Mouse (Mus musculus) midbrain, embryonic 11.5 days (tissue): ENCODE data around the gene Spo11. TPM values are rescaled to one million over a fixed set of nuclear protein-coding genes. Genes with fewer than 3 reads are reported as not detected.

Experiments used
- ATAC-seq: fragments of 200-750 bp; cut with Nextera tagmentation; 2 replicates; pipeline ENCODE4 v1.8.0; 2017; ENCODE audit warnings: moderate TSS enrichment, moderate library complexity; ENCODE audit not compliant: low FRiP score
- DNase-seq: peaks from one replicate; pipeline ENCODE4 v3.0.0; 2015; ENCODE audit warnings: low spot score; ENCODE audit errors: missing footprints
- H3K27ac ChIP-seq: fragments of 300-500 bp; sonication (generic); 2 replicates; pipeline ENCODE4 v1.5.1; 2014; ENCODE audit warnings: low read depth, low read length
- H3K27me3 ChIP-seq: fragments of 300-500 bp; sonication (generic); 2 replicates; pipeline ENCODE4 v1.6.1; 2014; ENCODE audit warnings: mild to moderate bottlenecking, low read length, moderate library complexity, mixed read lengths; ENCODE audit not compliant: control insufficient read depth, insufficient read depth
- H3K36me3 ChIP-seq: fragments of 300-500 bp; sonication (generic); 2 replicates; pipeline ENCODE4 v1.6.1; 2014; ENCODE audit warnings: mild to moderate bottlenecking, low read length, moderate library complexity, mixed read lengths; ENCODE audit not compliant: control insufficient read depth, insufficient read depth
- H3K4me1 ChIP-seq: fragments of 300-500 bp; sonication (generic); 2 replicates; pipeline ENCODE4 v1.6.1; 2014; ENCODE audit warnings: low read length; ENCODE audit not compliant: control insufficient read depth, insufficient read depth
- H3K4me2 ChIP-seq: fragments of 300-500 bp; sonication (generic); 2 replicates; pipeline ENCODE4 v1.6.1; 2014; ENCODE audit warnings: mild to moderate bottlenecking, moderate library complexity
- H3K4me3 ChIP-seq: fragments of 300-500 bp; sonication (generic); 2 replicates; pipeline ENCODE4 v1.5.1; 2014; ENCODE audit warnings: low read depth, low read length
- H3K9ac ChIP-seq: fragments of 300-500 bp; sonication (generic); 2 replicates; pipeline ENCODE4 v1.6.1; 2014; ENCODE audit warnings: low read length
- H3K9me3 ChIP-seq: fragments of 300-500 bp; sonication (generic); 2 replicates; pipeline ENCODE4 v1.6.1; 2016; ENCODE audit warnings: low read length; ENCODE audit not compliant: control insufficient read depth
- WGBS: fragments of 180-500 bp; shearing (Covaris S2); extraction: QIAGEN DNeasy Blood & Tissue Kit; methylation state at CpG from one replicate; pipeline ENCODE4 v1.1.7; 2014; 5-methylcytosine and 5-hydroxymethylcytosine counted together
- polyA plus RNA-seq: library from polyadenylated mRNA; unstranded; fragments of >200 nt; fragmentation: Nextera tagmentation; extraction: Ambion mirVana; gene quantifications from 2 replicates; pipeline ENCODE4 v1.2.1, GENCODE M21; 2014

Gene Spo11
- polyA plus RNA-seq, 1 experiment from 2014 or later = 0.26 TPM

DNA sequence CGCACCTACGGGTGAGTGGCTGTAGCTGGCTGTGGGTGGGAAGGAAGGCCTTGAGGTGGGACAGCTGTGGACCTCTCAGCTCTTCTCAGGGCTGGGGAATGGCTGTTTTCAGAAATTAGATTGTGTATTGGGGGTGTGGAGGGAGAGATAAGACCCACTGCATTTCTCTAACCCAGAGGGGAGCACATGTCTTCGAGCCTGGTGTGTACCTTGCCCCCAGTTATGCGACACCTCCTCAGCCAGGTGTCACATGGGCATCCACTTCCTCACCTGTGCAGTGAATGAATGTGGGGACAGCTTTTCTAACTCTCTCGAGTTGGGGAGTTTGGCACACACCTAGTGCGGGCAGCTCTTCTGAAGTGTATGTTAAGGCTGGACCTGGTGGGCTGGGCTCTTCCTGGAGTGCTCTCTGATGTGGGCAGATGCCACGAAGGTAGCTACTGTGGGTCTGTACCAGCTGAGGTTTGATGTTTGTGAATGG, 45.9 kb downstream of the Spo11 start:
- H3K4me3 ChIP-seq = peak overlapping the region; percentile 76
- H3K4me1 ChIP-seq = peaks cover 37% of the 10 kb centered on the region
- no peak overlapping the region for H3K27ac ChIP-seq
- DNase-seq (no peak), ATAC-seq (no peak)
- H3K4me2 ChIP-seq = peak overlapping the region; percentile 79
- no peaks in the 10 kb centered on the region for H3K9me3 ChIP-seq
- peak overlapping the region; percentile 88 for H3K9ac ChIP-seq
- peaks cover 19% of the 10 kb centered on the region for H3K27me3 ChIP-seq
- WGBS = 90% methylated on average over 7 of the region's 7 CpGs
- H3K36me3 ChIP-seq = peaks cover 8% of the 10 kb centered on the region

DNA sequence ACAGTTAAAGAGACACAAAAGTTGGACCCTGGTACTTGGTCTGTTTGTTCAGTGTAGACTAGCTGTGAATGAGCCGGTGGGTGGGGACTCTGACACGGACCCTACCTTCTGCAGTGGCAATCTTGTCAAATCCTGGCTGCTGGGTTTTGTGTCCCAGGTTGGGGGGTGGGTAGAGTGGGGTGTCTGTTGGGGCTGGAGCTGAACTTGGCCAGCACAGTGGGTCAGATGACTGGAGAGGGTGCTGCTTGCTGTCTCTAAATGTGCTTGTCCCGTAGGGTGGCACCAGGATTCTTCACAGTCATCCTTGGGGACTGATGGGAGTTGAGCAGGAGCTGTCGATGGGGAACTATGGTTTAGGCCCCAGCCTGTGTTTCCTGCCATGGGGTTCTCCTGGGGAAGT, 46.5 kb downstream of the Spo11 start:
- no peak overlapping the region for H3K27ac ChIP-seq
- H3K4me1 ChIP-seq = peaks cover 37% of the 10 kb centered on the region
- DNase-seq (no peak), ATAC-seq (no peak)
- H3K4me2 ChIP-seq = peak overlapping the region; percentile 79; the same call in 1 of the 2 replicates
- H3K36me3 ChIP-seq = peaks cover 8% of the 10 kb centered on the region
- H3K4me3 ChIP-seq = peak overlapping the region; percentile 76
- H3K27me3 ChIP-seq = peaks cover 18% of the 10 kb centered on the region
- H3K9me3 ChIP-seq = no peaks in the 10 kb centered on the region
- H3K9ac ChIP-seq = no peak overlapping the region; the same call in 1 of the 2 replicates
- WGBS = 78% methylated on average over 4 of the region's 4 CpGs

DNA sequence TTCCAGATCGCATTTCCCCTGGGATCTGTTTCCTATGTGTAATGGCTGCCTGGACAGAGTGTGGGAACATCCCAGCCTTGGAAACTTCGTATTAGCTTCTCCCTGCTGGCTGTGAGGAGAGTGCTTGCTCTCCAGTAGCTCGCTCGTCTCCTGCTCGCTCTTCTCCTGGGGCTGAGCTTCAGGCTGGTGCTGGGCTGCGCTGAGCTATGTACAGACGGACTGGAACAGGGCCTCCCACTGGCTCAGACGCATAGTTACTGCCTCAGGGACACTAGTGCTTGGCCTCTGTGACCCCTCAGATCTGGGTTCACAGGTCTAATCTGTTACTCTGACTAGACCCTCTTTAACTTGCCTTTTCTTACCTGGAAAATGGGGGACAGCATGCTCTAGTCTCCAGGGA, 46.9 kb downstream of the Spo11 start:
- Histone ChIP-seq H3K9me3 (no peaks in the 10 kb centered on the region), H3K27me3 (peaks cover 13% of the 10 kb centered on the region), H3K27ac (no peak overlapping the region), H3K4me2 (no peak overlapping the region; the same call in none of the 2 replicates), H3K4me1 (peaks cover 35% of the 10 kb centered on the region), H3K4me3 (no peak overlapping the region), H3K36me3 (peaks cover 8% of the 10 kb centered on the region), H3K9ac (no peak overlapping the region)
- ATAC-seq (no peak), DNase-seq (no peak)
- WGBS = 77% methylated on average over 8 of the region's 8 CpGs

DNA sequence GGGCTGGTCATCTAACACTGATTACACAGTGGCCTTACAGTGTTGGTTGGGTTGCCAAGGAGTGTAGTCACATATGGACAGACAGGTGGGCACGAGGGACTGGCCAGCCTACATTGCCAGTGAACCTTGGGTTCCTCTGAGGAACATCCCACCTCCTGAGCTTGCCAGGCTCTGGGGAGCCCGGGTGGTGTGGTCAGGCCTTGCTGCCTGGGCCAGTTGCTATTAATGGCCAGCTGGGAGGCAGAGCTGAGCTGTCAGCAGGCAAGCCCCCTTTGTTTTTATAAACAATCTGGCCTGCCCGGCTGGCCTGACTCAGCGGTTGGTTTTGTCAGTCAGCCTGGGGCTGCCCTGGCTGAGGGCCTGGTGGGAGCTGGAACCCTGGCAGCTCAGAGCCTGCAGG, 47.4 kb downstream of the Spo11 start:
- DNase-seq (no peak), ATAC-seq (no peak)
- 0 out of 2 replicates have a peak overlapping the region, but pooled peaks have one; percentile 5 for H3K9ac ChIP-seq
- H3K4me1 ChIP-seq = peaks cover 33% of the 10 kb centered on the region
- no peaks in the 10 kb centered on the region for H3K9me3 ChIP-seq
- H3K36me3 ChIP-seq = peaks cover 8% of the 10 kb centered on the region
- peak overlapping the region; percentile 20 for H3K4me2 ChIP-seq
- H3K4me3 ChIP-seq = no peak overlapping the region
- no peak overlapping the region for H3K27ac ChIP-seq
- 32% methylated on average over 4 of the region's 4 CpGs for WGBS
- H3K27me3 ChIP-seq = peaks cover 11% of the 10 kb centered on the region

DNA sequence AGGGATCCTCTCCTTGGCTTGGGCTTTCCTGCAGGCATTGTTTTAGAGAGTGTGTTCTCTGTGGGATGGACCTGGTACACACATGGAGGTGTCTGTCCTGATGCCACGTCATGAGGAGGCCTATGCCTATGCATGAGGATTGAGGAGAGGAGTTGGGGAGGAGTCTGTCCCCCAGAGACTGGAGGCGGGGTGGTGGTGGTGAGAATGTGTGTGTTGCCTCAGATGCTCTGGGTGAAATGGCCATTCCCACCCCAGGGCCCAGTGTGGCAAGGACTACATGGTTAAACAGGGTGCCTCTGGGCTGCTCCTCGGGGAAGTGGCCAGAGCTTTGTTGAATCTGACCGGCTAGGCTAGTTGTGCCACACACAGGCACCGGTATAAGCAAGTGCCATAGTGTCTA, 48.8 kb downstream of the Spo11 start:
- ATAC-seq (no peak), DNase-seq (no peak)
- Histone ChIP-seq H3K36me3 (peaks cover 12% of the 10 kb centered on the region), H3K9ac (no peak overlapping the region; the same call in 1 of the 2 replicates), H3K27me3 (peaks cover under 1% of the 10 kb centered on the region; the same call in 1 of the 2 replicates), H3K4me3 (no peak overlapping the region), H3K27ac (no peak overlapping the region), H3K4me1 (peaks cover 26% of the 10 kb centered on the region), H3K9me3 (no peaks in the 10 kb centered on the region), H3K4me2 (no peak overlapping the region)
- WGBS = 88% methylated on average over 5 of the region's 5 CpGs

- peaks cover 14% of the 10 kb centered on the region for H3K36me3 ChIP-seq
- H3K9ac ChIP-seq = no peak overlapping the region
- no peaks in the 10 kb centered on the region for H3K27me3 ChIP-seq
- no peak overlapping the region for H3K27ac ChIP-seq
- ATAC-seq = no peak
- H3K4me3 ChIP-seq = no peak overlapping the region
- DNase-seq = no peak
- H3K4me2 ChIP-seq = no peak overlapping the region
- H3K4me1 ChIP-seq = peaks cover 26% of the 10 kb centered on the region
- WGBS = 92% methylated on average over 3 of the region's 3 CpGs
- no peaks in the 10 kb centered on the region for H3K9me3 ChIP-seq
These were observed 49.2 kb downstream of the Spo11 start for GRCm38 (mm10) chr2:173026688-173027131.

DNA sequence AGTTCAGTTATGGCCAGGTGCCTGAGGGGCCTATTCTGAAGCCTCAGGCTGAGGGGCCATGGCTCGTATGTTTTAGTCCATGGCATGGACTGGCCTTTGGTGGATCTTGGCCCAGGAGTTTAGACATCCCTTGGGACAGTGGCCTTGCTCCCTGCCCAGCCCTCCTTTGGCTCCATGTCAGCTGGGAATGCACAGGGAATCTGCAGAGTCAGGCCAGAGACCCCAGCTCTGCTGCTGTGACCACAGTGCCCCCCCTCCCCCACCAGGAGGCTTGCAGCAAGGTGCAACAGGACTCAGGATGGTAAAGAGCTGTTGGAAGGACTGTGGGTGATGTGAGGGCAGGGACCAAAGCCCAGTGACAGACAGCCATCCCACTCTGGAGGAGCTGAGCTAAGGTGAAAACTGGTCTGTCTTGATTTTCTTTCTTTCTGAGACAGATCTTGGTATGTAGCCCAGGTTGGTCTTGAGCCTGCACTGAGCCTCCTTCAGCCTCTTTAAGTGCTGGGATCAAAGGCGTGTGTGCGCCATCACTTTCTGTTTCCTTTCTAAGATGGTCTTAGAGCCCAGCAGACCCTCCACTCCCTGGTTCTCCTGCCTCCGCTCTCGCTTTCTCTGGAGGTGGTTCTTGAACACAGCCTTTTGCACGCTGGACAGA, 49.8 kb downstream of the Spo11 start:
- Histone ChIP-seq H3K36me3 (peaks cover 16% of the 10 kb centered on the region), H3K4me2 (no peak overlapping the region), H3K4me3 (no peak overlapping the region), H3K27ac (no peak overlapping the region), H3K9me3 (no peaks in the 10 kb centered on the region), H3K4me1 (peaks cover 26% of the 10 kb centered on the region), H3K27me3 (no peaks in the 10 kb centered on the region), H3K9ac (no peak overlapping the region)
- WGBS = 90% methylated on average over 6 of the region's 6 CpGs
- no peak for DNase-seq
- ATAC-seq = no peak

DNA sequence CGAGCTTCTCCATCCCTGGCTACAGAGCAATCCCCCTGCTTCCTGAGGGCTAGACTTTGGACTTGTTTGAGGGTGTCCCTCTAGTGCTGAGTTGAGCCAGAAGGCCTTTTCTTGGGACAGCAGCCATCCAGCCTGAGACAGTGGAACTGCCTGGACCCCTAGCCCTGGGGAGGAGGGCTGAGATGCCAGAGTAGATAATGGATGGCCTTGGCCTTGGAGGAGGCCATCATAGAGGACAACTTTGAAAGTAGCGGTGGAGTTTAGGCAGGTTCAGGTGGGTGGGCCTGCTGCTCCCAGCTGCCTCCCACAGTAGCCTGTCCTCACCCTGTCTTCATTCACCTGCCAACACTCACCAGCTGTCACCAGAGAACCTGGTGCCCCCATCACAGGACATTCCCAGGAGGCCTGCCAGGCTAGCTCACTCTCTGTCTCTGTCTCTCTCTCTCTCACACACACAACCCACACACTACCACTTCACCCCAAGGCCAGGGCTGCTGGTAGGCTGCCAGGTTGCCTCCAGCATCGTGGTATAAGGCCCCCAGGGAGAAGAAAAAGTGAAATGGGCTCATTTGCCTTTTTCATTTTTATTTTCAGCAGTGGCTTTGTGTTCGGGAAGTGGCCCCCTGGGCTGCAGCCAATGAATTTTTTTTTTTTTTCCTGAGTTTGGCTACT, 50.5 kb downstream of the Spo11 start:
- no peak overlapping the region for H3K4me3 ChIP-seq
- 91% methylated on average over 4 of the region's 4 CpGs for WGBS
- no peak overlapping the region for H3K27ac ChIP-seq
- no peaks in the 10 kb centered on the region for H3K9me3 ChIP-seq
- no peak overlapping the region for H3K9ac ChIP-seq
- ATAC-seq (no peak), DNase-seq (no peak)
- H3K36me3 ChIP-seq = peaks cover 18% of the 10 kb centered on the region
- no peak overlapping the region for H3K4me2 ChIP-seq
- H3K4me1 ChIP-seq = peaks cover 21% of the 10 kb centered on the region
- H3K27me3 ChIP-seq = no peaks in the 10 kb centered on the region

DNA sequence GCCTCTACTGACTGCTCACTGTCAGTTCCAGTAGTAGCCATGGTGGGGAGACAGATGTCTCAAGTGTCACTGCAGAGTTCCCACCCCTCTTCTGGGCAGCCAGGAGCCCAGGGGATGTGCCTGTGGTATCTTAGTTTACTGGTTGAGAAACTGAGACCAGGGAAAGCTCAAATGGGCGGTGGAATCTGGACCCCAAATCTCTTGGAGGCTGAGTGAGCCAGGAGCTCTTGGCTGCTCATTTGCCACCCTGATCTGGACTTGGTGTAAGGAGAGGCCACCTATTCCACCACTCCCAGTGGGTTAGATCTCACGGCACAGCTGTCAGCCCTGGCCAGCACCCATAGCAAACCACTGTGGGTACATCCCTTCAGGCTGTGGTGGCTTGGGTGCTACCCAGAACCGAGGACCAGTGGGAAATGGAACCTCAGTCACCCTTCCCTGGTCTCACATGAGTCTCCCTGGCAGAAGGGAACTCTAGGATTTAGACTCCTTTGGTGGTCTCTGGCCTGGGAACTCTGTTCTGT, 51.1 kb downstream of the Spo11 start:
- no peaks in the 10 kb centered on the region for H3K9me3 ChIP-seq
- peaks cover 15% of the 10 kb centered on the region for H3K4me1 ChIP-seq
- H3K36me3 ChIP-seq = peaks cover 18% of the 10 kb centered on the region
- H3K4me3 ChIP-seq = no peak overlapping the region
- no peak for DNase-seq
- no peaks in the 10 kb centered on the region for H3K27me3 ChIP-seq
- WGBS = 90% methylated on average over 3 of the region's 3 CpGs
- no peak for ATAC-seq
- no peak overlapping the region for H3K9ac ChIP-seq
- H3K27ac ChIP-seq = no peak overlapping the region
- H3K4me2 ChIP-seq = no peak overlapping the region
